Mouse (Mus musculus) forebrain, embryonic 10.5 days (tissue): Measurements from ENCODE around the gene Acot1. TPM values are rescaled to one million over a fixed set of nuclear protein-coding genes. Genes with fewer than 3 reads are reported as not detected.
A peak's percentile ranks its signal among the peaks of the same experiment; 100 is the strongest.
"Not testable (repeated sequence)": the region's sequence is repeated elsewhere in the genome, so short reads cannot be mapped to it uniquely, and the experiment has no call there.

Experiments
- DNase-seq: peaks from one replicate; pipeline ENCODE4 v3.0.0-alpha.2; 2017; ENCODE audit warnings: low spot score; ENCODE audit errors: extremely low spot score
- H3K27ac ChIP-seq: fragments of 300-500 bp; sonication (generic); 2 replicates; pipeline ENCODE4 v1.5.1; 2016; ENCODE audit warnings: mild to moderate bottlenecking
- H3K27me3 ChIP-seq: fragments of 300-500 bp; sonication (generic); 2 replicates; pipeline ENCODE4 v1.6.1; 2016; ENCODE audit warnings: mild to moderate bottlenecking; ENCODE audit not compliant: poor library complexity, severe bottlenecking
- H3K36me3 ChIP-seq: fragments of 300-500 bp; sonication (generic); replicated peaks from 2 replicates; pipeline ENCODE4 v1.6.1; 2016; ENCODE audit warnings: mild to moderate bottlenecking, moderate library complexity
- H3K4me1 ChIP-seq: fragments of 300-500 bp; sonication (generic); 2 replicates; pipeline ENCODE4 v1.6.1; 2016
- H3K4me3 ChIP-seq: fragments of 300-500 bp; sonication (generic); 2 replicates; pipeline ENCODE4 v1.5.1; 2016; ENCODE audit warnings: mild to moderate bottlenecking, moderate library complexity
- H3K9me3 ChIP-seq: fragments of 300-500 bp; sonication (generic); 2 replicates; pipeline ENCODE4 v1.6.1; 2016; ENCODE audit warnings: mild to moderate bottlenecking, moderate library complexity
- WGBS: fragments of 180-500 bp; shearing (Covaris S2); methylation state at CpG from one replicate; pipeline ENCODE4 v1.1.7; 2016; 5-methylcytosine and 5-hydroxymethylcytosine counted together
- polyA plus RNA-seq: library from polyadenylated mRNA; unstranded; fragments of >200 nt; fragmentation: Nextera tagmentation; extraction: Ambion mirVana; gene quantifications from 2 replicates; pipeline ENCODE4 v1.2.1, GENCODE M21; 2016

The Acot1 gene
- polyA plus RNA-seq, 1 experiment from 2014 or later: 23.5 TPM

GRCm38 (mm10) chr12:84028328-84028727 is 19.0 kb downstream of the Acot1 start:
- WGBS: 48% methylated on average over 3 of the region's 3 CpGs
- H3K9me3 ChIP-seq, DNase-seq, H3K4me3 ChIP-seq, H3K36me3 ChIP-seq, H3K4me1 ChIP-seq, H3K27me3 ChIP-seq, H3K27ac ChIP-seq: not testable (repeated sequence)

- not testable (repeated sequence) for H3K9me3 ChIP-seq, H3K36me3 ChIP-seq, DNase-seq, H3K4me1 ChIP-seq, H3K27ac ChIP-seq, H3K4me3 ChIP-seq, H3K27me3 ChIP-seq
- 90% methylated on average over 1 of the region's 1 CpGs for WGBS
These were observed 19.8 kb downstream of the Acot1 start for GRCm38 (mm10) chr12:84029043-84029442.

- no peaks in the 10 kb centered on the region for H3K36me3 ChIP-seq
- 80% methylated on average over 4 of the region's 4 CpGs for whole genome bisulfite sequencing
- no peak overlapping the region for H3K27ac ChIP-seq
These were observed 21.5 kb downstream of the Acot1 start for GRCm38 (mm10) chr12:84030659-84031332.

GRCm38 (mm10) chr12:84032854-84033253 is 23.6 kb downstream of the Acot1 start:
- no peak for DNase-seq
- WGBS: 94% methylated on average over 4 of the region's 4 CpGs
- no peaks in the 10 kb centered on the region for H3K9me3 ChIP-seq
- no peaks in the 10 kb centered on the region for H3K36me3 ChIP-seq
- no peak overlapping the region for H3K27ac ChIP-seq
- peaks cover 10% of the 10 kb centered on the region for H3K27me3 ChIP-seq
- H3K4me3 ChIP-seq: no peak overlapping the region
- no peaks in the 10 kb centered on the region for H3K4me1 ChIP-seq

More at GRCm38 (mm10) chr12:84030659-84031332, 21.5 kb downstream of the Acot1 start:
- H3K4me1 ChIP-seq: no peaks in the 10 kb centered on the region
- no peaks in the 10 kb centered on the region for H3K27me3 ChIP-seq
- DNase-seq: peak; percentile 39
- no peak overlapping the region for H3K4me3 ChIP-seq
- H3K9me3 ChIP-seq: no peaks in the 10 kb centered on the region

GRCm38 (mm10) chr12:84033302-84033701 is 24.0 kb downstream of the Acot1 start:
- DNase-seq, H3K9me3 ChIP-seq, H3K36me3 ChIP-seq, H3K4me1 ChIP-seq, H3K27ac ChIP-seq, H3K4me3 ChIP-seq: not testable (repeated sequence)
- WGBS: 86% methylated on average over 2 of the region's 2 CpGs
- peaks cover 14% of the 10 kb centered on the region for H3K27me3 ChIP-seq

GRCm38 (mm10) chr12:84034108-84034507 is 24.8 kb downstream of the Acot1 start:
- no peak overlapping the region for H3K4me3 ChIP-seq

GRCm38 (mm10) chr12:84038241-84038640 is 29.0 kb downstream of the Acot1 start, which contains the start of gene Acot4:
TSS of gene Acot4 (plus strand) at chr12:84038379.
- WGBS: 14% methylated on average over 32 of the region's 32 CpGs
- peak within 1 kb of the TSS; percentile 58 for H3K27ac ChIP-seq
- not testable (repeated sequence) for H3K4me1 ChIP-seq, H3K36me3 ChIP-seq
- DNase-seq: peak; percentile 25
- H3K4me3 ChIP-seq: peak within 1 kb of the TSS; percentile 53
- H3K9me3 ChIP-seq: peaks cover 16% of the 10 kb centered on the region
- peaks cover 14% of the 10 kb centered on the region for H3K27me3 ChIP-seq

More at GRCm38 (mm10) chr12:84034108-84034507, 24.8 kb downstream of the Acot1 start:
- H3K27ac ChIP-seq: no peak overlapping the region
- H3K27me3 ChIP-seq: peaks cover 14% of the 10 kb centered on the region
- WGBS: 83% methylated on average over 4 of the region's 4 CpGs
- no peak for DNase-seq
- H3K36me3 ChIP-seq: no peaks in the 10 kb centered on the region
- H3K9me3 ChIP-seq: no peaks in the 10 kb centered on the region
- peaks cover 3% of the 10 kb centered on the region; the same call in 1 of the 2 replicates for H3K4me1 ChIP-seq

- not testable (repeated sequence) for H3K4me1 ChIP-seq, H3K36me3 ChIP-seq
- Histone ChIP-seq H3K27ac (peak within 1 kb of the TSS; percentile 58), H3K4me3 (peak within 1 kb of the TSS; percentile 53), H3K27me3 (peaks cover 14% of the 10 kb centered on the region), H3K9me3 (peaks cover 16% of the 10 kb centered on the region)
- peak; percentile 24 for DNase-seq
- 7% methylated on average over 38 of the region's 39 CpGs for WGBS
These were observed 29.4 kb downstream of the Acot1 start, which contains the start of gene Gm49366 for GRCm38 (mm10) chr12:84038691-84039111. TSS of gene Gm49366 (plus strand) at chr12:84038935.

GRCm38 (mm10) chr12:84042248-84042647 is 33.0 kb downstream of the Acot1 start:
- no peak for DNase-seq
- WGBS: 93% methylated on average over 5 of the region's 5 CpGs

GRCm38 (mm10) chr12:84044045-84044444 is 34.8 kb downstream of the Acot1 start:
- Histone ChIP-seq H3K27ac (no peak overlapping the region), H3K27me3 (no peaks in the 10 kb centered on the region), H3K9me3 (peaks cover 34% of the 10 kb centered on the region), H3K4me1 (no peaks in the 10 kb centered on the region), H3K36me3 (no peaks in the 10 kb centered on the region), H3K4me3 (no peak overlapping the region)
- WGBS: 72% methylated on average over 2 of the region's 2 CpGs
- no peak for DNase-seq

More at GRCm38 (mm10) chr12:84042248-84042647, 33.0 kb downstream of the Acot1 start:
- Histone ChIP-seq H3K36me3 (no peaks in the 10 kb centered on the region), H3K4me3 (no peak overlapping the region), H3K27ac (no peak overlapping the region), H3K4me1 (peaks cover 3% of the 10 kb centered on the region; the same call in 1 of the 2 replicates), H3K27me3 (peaks cover 10% of the 10 kb centered on the region), H3K9me3 (peaks cover 16% of the 10 kb centered on the region)

GRCm38 (mm10) chr12:84046906-84047305 is 37.6 kb downstream of the Acot1 start:
- Histone ChIP-seq H3K27me3 (peaks cover 6% of the 10 kb centered on the region), H3K4me3 (no peak overlapping the region), H3K4me1 (no peaks in the 10 kb centered on the region), H3K36me3 (no peaks in the 10 kb centered on the region), H3K9me3 (peaks cover 18% of the 10 kb centered on the region), H3K27ac (no peak overlapping the region)
- 91% methylated on average over 1 of the region's 1 CpGs for WGBS
- no peak for DNase-seq

GRCm38 (mm10) chr12:84050744-84051143 is 41.5 kb downstream of the Acot1 start:
- not testable (repeated sequence) for H3K4me1 ChIP-seq, H3K4me3 ChIP-seq, H3K36me3 ChIP-seq, DNase-seq, H3K27ac ChIP-seq
- Histone ChIP-seq H3K27me3 (peaks cover 44% of the 10 kb centered on the region), H3K9me3 (peaks cover 18% of the 10 kb centered on the region)
- WGBS: 92% methylated on average over 5 of the region's 5 CpGs

GRCm38 (mm10) chr12:84051937-84052474 is 42.7 kb downstream of the Acot1 start, which contains the start of gene Acot3:
TSS of gene Acot3 (plus strand) at chr12:84052144.
- WGBS: 89% methylated on average over 5 of the region's 5 CpGs
- Histone ChIP-seq H3K36me3 (no peaks in the 10 kb centered on the region), H3K27ac (no peak within 1 kb of the TSS), H3K9me3 (peaks cover 18% of the 10 kb centered on the region), H3K4me1 (peaks cover 10% of the 10 kb centered on the region), H3K27me3 (peaks cover 48% of the 10 kb centered on the region), H3K4me3 (no peak within 1 kb of the TSS)
- DNase-seq: no peak
